Mouse (Mus musculus) embryonic stem cell, embryonic (primary cell): ENCODE measurements around the gene Rad17.

Experiments used
- CTCF ChIA-PET, 4 experiments: fragments of 300-600 bp in 2 of 4; fragments of 350-600 bp in 2 of 4; sonication (Branson Sonifier 250); formaldehyde crosslinking; loops; one replicate each; lab custom pipeline; 2022; ENCODE audit warnings: inconsistent platforms in 2 of 4; lab: Charles Lee
- POLR2A ChIA-PET, 4 experiments: fragments of 300-600 bp in 2 of 4; fragments of 350-600 bp in 2 of 4; sonication (Branson Sonifier 250); formaldehyde crosslinking; loops; one replicate each; lab custom pipeline; 2022; ENCODE audit warnings: antibody characterized with exemption in 4 of 4, inconsistent platforms in 1 of 4; lab: Charles Lee

Gene Rad17

DNA sequence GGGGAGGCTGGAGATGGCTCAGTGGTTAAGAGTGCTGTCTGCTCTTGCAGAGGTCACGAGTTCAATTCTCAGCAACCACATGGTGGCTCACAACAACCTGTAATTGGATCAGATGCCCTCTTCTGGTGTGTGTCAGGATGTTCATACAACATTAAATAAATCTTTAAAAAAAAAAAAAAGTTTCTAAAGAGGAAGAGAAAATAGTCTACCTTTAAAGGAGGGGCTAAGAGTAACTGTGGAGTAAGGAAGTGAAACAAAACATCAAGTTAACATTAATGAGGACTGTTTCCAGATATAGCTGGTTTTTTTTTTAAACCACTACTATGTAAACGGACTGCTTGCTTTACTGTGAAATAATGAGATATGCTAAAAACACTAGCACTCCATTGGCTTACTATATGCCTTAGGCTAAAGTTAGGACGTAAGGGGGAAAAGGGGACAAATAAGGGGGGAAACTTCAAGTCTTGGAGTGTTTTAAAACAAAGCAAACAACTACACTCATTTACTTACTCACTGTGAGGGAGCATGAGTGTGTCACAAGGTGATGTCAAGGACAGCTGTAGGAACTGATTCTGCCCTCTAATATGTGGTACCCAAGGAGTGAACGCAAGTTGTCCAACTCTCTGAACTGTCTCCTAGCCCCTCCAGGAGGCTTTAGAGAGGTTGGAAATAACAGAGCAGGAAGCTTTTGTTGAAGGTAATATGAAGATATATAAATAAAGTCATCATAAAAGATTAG is 8.2 kb downstream of the Rad17 start:
- ChIA-PET CTCF (interaction anchor here in 2 of 4 experiments (0.5 to 0.7 kb wide), 3 partner anchors 26 to 674 kb away, joined by 4 to 5 read pairs (median 5); no protein-coding TSS in a partner anchor), POLR2A (interaction anchor here in 1 of 4 experiments (1.0 kb wide), 1 partner anchor 106 kb away, joined by 3 read pairs; no protein-coding TSS in a partner anchor)

DNA sequence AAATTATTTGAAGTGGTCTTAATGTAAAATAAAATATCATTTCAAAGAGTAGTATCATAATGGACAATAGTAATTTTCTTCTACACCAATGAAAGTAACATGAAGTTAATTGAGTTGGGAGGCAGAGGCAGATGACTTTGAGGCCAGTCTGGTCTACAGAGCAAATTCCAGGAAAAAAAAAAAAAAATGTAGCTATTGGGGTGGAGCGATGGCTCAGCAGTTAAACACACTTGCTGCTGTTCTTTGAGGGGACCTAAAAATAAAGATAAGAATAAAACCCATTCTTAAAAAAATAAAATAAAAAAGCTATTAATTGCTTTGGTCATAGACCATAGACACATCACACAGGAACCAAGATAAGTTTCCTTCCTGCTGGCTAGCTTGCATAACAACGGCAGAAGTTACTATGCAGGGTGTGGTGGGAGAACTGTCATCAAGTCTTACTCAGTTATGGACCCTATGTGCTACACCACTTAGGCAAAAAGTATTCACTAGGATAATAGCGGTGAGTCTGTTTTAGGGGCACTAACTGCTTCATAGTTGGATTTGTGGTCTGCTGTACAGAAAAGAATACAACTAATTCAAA is 16.7 kb downstream of the Rad17 start:
- POLR2A ChIA-PET = interaction anchor here in 3 of 4 experiments (0.5 to 2.0 kb wide), 12 partner anchors 8 to 152 kb away, joined by 3 to 5 read pairs (median 3); partner anchors contain the start of genes Ak6 (in 1 of the 3), Ccnb1 (in 1 of the 3), Gtf2h2 (in 1 of the 3) and Rad17 (in 1 of the 3)
- CTCF ChIA-PET = no interaction called here

DNA sequence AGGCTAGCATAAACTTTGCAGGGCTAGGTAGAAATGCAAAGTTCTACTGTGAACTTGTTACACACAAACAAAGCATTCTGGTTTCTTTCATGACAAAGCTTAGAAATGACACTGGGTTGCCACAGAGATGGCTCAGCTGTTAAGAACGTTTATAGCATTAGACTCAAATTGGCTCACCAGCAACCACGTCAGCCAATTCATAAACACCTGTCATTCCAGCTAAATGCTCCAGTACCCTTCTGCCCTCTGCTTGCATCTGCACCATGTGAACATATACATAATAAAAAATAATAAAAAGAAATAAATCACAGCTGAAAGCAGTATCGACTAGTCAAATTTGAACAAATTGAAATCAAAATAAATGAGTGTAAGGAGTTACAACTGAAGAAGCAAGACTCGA is 28.6 kb downstream of the Rad17 start:
- POLR2A ChIA-PET = no interaction called here
- CTCF ChIA-PET = interaction anchor here in 1 of 4 experiments (1.1 kb wide), 1 partner anchor 38 kb away, joined by 3 read pairs; no protein-coding TSS in a partner anchor

DNA sequence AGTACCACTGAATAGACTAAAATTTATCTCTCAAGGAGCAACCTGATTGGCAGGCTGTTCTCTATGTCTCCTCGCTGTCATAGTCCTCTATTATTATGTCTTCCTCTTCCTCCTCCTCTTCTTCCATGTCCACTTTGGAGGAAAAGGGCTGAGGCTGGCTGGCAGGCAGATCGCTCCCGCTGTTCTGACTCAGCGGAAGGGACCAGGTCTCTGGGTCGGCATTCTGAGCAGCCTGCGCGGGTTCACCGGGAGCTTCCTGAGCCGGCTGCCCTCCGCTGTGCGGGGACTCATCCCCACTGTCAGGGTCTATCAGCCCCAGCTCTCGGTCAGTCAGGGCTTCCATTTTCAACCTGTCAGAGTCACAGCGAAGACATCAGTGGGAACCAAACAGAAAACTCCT is 33.3 kb downstream of the Rad17 start:
- POLR2A ChIA-PET = no interaction called here

DNA sequence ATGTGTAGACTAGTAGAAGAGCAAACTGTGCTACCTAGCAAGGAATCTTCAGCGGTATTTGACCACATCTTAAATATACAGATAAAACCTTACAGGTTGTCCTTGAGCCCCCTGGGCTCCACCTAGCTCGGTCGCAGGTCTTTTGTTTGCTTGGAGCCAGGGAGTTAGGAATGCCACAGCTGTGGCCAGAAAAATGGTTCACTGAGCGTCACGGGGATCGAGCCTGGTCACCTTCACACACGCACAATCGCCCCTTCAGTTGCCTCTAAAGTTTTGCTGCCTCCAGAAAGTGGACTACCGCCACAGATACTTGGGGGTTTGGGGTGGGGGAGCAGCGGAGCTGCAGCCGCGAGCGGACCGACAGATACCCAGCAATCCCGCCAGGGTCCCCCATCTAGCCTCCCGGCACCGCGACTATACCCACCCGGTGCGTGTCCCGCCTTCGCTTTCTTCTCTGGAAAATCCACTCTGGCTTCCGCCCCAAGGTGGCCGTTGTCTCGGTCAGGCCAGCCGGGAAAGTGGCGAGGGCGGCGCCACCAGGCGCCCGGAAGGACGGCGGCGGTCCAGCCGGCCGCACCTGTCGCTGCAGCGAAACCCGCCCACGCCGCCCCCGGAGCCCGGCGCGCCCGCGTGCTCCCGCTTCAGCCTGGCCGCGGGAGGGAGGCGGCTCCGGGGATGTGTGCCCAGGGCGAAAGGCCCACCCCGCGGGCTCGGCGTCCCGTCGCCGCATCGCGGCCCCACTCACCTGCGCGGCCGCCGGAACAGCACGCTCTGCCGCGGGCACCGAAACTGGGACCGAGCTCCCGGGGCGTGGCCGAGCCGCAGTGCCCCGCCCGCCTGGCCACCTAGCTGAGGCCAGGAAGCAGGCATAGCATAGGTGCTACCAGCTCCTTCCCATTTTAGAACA is 34.4 kb downstream of the Rad17 start, which contains the start of gene Marveld2:
Marveld2 (minus strand) TSS at position 791 of the 907 bp plus-strand sequence.
- ChIA-PET CTCF (interaction anchor here in 3 of 4 experiments (0.6 to 1.5 kb wide), 4 partner anchors 43 to 124 kb away, joined by 3 to 6 read pairs (median 4); partner anchors contain the start of gene Gtf2h2 (in 2 of the 3)), POLR2A (interaction anchor here in 3 of 4 experiments (0.5 to 1.8 kb wide), 17 partner anchors 9 to 512 kb away, joined by 3 to 12 read pairs (median 3); partner anchors contain the start of genes Ak6 (in 2 of the 3), Bdp1 (in 1 of the 3), Cdk7 (in 1 of the 3) and Gtf2h2 (in 1 of the 3))

More for the DNA sequence above, 33.3 kb downstream of the Rad17 start:
- CTCF ChIA-PET = interaction anchor here in 1 of 4 experiments (1.1 kb wide), 1 partner anchor 125 kb away, joined by 5 read pairs; the partner anchor contains the start of gene Gtf2h2

DNA sequence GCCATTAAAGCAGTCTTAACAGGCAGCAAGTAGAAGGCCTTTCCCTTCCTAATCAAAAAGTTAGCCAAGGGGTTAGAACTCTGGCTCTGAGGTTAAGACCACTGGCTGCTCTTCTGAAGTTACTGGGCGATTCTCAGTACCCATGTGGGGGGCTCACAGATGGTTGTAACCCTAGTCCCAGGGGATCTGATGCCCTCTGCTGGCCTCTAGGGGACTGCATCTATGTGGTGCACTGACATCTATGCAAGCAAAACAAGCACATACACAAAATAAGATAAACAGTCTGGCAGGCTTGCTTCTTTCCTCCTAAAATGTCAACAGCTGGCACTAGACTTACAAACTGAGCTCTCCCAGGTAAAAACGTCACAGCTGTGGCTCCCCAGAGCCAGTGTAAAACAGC is 37.9 kb downstream of the Rad17 start:
- ChIA-PET CTCF (no interaction called here), POLR2A (no interaction called here)

DNA sequence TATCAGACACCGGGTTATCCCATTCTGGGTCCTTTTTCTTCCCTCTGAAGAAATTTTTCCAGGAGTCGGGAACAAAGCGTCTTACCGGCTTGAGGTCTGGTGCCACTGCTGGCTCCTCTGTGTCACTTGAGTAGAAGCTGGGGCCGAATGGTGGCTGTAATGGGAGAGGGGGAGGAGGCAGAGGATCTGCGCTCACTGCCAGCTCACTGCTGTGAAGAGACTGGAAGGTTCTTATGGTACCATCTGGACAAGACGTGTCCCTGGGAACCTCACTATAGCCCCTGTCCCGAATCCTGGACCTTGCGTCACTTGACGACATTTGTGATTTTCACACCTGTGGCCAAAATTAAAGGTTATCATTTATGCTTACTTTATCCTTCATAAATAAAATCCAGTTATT is 38.6 kb downstream of the Rad17 start:
- ChIA-PET CTCF (interaction anchor here in 1 of 4 experiments (0.9 kb wide), 1 partner anchor 132 kb away, joined by 3 read pairs; the partner anchor contains the start of gene Mrps36), POLR2A (no interaction called here)

DNA sequence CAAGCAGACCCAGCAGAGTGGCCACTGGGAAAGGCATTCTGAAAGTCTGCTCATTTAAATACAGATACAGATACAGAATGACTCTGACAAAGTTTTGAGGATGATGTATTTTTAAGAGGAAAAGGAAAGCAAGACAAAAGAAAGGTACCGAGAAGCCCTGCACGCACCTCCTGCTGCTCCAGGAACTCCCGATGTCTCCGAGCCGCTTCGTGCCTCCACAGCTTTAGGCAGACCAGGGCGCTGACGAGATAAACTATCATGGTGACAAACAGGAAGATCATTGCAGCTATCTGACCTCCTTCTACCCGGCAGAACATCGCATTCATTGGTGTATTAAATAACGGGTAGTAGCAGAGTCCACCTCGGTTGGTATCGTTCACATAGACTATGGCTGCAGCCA is 39.6 kb downstream of the Rad17 start:
- ChIA-PET CTCF (interaction anchor here in 1 of 4 experiments (0.7 kb wide), 1 partner anchor 119 kb away, joined by 4 read pairs; the partner anchor contains the start of gene Gtf2h2), POLR2A (interaction anchor here in 2 of 4 experiments (0.7 to 1.4 kb wide), 3 partner anchors 11 to 458 kb away, joined by 3 to 4 read pairs (median 3); no protein-coding TSS in a partner anchor)

DNA sequence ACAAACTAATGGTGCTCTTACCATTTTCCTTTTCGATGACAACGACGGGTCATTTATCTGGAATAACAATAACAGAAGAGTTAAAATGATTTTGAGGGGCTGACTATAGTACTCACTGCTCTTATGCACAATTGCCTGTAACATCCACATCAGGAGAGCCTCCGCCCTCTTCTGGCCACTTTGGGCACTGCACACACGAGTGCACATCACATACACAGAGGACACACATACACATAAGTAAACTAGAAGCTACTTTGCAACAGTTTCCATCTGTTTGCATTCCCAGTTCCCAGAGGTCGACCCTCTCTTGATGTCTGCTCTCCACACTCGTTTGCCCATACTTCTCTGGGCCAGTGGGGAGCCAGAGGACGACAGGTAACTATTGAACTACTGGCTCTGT is 43.1 kb downstream of the Rad17 start:
- CTCF ChIA-PET = interaction anchor here in 2 of 4 experiments (0.5 to 1.1 kb wide), 6 partner anchors 13 to 115 kb away, joined by 3 to 4 read pairs (median 3); partner anchors contain the start of gene Gtf2h2 (in 1 of the 2)
- POLR2A ChIA-PET = interaction anchor here in 3 of 4 experiments (0.6 to 1.7 kb wide), 4 partner anchors 40 to 556 kb away, joined by 3 to 4 read pairs (median 3); no protein-coding TSS in a partner anchor

DNA sequence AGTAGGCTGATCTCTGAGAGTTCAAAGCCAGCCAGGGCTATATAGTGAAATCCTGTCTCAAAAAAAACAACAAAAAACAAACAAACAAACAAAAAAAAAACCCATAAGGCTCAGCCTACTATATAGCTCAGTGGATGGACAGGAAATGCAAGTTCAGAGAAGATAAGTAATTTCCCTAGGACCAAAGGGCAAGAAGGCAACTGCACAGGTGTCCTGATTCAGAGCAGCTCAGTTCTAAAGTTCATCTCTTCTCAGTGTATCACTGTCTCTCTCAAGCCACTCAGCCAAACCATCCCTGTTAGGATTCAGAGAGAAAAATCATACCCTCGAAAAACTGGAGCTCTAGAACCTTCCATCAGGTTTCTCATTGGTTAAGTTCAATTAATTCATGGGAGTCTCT is 45.0 kb downstream of the Rad17 start:
- CTCF ChIA-PET = no interaction called here
- POLR2A ChIA-PET = interaction anchor here in 2 of 4 experiments (0.6 to 0.8 kb wide), 2 partner anchors 11 to 67 kb away, joined by 3 read pairs; partner anchors contain the start of gene Marveld2 (in 1 of the 2)

DNA sequence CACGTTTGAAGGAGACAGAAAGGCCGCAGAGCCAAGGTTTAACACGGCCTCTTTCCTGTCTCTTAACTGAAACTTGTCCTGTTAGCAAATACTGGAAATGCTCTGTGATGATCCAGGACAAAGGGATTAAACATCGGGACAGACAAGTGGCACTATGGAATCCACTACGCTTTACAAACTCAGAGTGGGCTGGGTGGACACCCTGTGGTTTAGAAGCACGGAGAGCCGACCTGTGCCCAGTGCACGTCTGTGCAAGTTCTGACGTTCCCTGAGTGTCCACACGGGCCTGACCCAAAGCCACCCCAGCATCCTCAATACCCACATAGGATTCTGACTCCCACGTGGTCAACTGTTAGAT is 47.1 kb downstream of the Rad17 start:
- POLR2A ChIA-PET = no interaction called here
- CTCF ChIA-PET = no interaction called here

DNA sequence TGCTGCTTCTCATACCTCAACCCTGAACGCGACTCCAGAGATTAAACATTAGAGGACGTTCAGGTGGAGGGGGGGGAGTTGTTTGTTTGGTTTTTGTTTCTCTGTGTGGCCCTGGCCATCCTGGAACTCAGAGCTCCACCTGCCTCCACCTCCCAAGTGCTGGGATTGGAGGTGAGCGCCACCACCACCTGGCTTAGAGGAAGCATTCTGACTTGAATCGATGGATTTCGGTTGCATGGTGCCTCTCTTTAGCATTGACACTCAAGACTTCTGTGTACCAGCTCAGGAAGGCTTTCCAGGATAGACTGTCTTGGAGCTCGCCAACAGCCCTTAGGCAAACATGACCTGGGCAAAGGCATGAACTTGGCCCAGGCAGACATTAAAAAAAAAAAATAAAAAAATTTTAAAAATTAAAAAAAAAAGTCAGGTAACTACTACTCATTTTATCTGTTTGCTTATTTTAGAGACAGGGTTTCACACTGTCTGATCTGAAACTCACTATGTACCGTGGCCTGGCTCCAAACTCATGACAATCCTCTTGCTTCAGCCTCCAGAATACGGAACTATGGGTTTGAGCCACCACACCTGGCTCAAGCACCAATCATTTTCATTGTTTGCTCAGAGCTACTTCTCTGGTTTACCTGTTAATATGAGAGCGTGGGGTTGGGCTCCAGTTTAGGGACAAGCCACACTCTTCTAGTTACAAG is 47.7 kb downstream of the Rad17 start:
- CTCF ChIA-PET = interaction anchor here in 1 of 4 experiments (0.5 kb wide), 1 partner anchor 290 kb away, joined by 5 read pairs; no protein-coding TSS in a partner anchor

DNA sequence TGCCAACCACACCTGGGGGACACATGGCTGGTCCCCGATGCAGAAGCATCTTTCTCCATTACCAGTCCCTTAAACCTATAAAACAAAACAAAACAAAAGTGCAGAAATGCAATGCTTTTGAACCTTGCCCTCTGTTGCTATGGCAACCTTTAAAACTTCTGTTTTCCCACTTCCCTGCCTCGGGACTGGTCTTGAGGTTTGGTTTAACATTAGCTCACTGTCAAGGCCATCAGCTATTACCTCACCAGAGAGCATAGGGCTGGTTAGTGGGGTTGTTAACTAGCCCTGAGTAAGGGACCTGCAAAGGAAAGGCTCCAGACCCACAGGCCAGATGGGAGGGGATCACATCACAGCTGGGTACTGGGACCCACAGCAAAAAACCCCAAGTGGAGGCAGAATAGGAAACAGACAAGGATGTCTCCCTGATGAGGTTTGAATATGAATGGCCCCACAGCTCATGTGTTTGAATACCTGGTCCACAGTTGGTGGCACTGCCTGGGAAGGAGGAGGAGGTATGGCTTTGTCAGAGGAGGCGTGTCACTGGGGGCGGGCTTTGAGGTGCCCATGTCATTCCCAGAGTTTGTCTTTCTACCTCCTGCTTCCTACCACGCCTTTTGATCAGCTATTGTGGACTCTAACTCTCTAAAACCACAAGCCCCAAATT is 48.5 kb downstream of the Rad17 start:
- CTCF ChIA-PET = no interaction called here
- POLR2A ChIA-PET = interaction anchor here in 1 of 4 experiments (0.8 to 1.1 kb wide), 3 partner anchors 15 to 97 kb away, joined by 3 read pairs; no protein-coding TSS in a partner anchor

More for the DNA sequence above, 47.7 kb downstream of the Rad17 start:
- POLR2A ChIA-PET = interaction anchor here in 1 of 4 experiments (1.1 kb wide), 1 partner anchor 20 kb away, joined by 3 read pairs; no protein-coding TSS in a partner anchor

DNA sequence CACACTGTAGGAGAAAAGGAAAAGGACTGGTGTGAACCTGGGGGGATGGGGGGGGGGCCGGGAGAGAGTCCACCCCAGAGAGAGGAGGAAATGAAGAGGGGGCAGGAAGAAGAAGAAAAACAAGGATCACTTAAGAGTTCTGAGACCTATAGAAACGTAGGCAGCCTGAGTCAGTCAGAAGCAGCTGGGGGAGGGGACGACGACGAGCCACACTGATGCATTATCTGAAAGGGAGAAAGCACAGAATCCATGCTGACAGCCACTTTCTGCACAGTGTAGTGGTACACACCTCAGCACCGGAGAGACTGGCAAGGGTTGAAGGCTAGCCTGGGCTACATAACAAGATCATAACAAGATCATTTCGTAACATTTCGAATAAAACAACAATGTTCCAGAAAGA is 49.8 kb downstream of the Rad17 start:
- POLR2A ChIA-PET = interaction anchor here in 1 of 4 experiments (1.2 kb wide), 1 partner anchor 15 kb away, joined by 3 read pairs; the partner anchor contains the start of gene Marveld2
- CTCF ChIA-PET = interaction anchor here in 1 of 4 experiments (0.7 to 0.9 kb wide), 2 partner anchors 67 to 472 kb away, joined by 4 to 6 read pairs; no protein-coding TSS in a partner anchor

DNA sequence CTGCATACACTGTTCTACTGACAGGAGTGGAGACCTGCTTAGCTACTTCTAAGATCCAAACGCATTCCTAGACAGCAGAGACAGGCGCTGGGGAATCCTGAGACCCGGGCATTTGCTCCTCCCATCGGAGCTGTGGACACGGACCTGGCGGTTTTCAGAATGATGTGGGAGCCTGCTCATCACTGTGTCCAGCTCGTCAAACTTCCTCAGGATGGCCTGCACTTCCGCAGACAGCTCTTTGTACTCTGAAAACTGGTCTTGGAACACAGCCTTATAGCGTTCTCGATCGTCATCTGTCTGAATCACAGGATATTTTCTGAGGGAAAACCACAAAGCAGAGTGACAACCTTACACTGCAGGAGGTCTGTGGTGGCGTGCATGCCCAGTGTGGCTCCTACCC is 50.5 kb downstream of the Rad17 start:
- ChIA-PET CTCF (interaction anchor here in 1 of 4 experiments (0.7 kb wide), 1 partner anchor 472 kb away, joined by 6 read pairs; no protein-coding TSS in a partner anchor), POLR2A (interaction anchor here in 3 of 4 experiments (0.6 to 1.2 kb wide), 6 partner anchors 11 to 130 kb away, joined by 3 to 4 read pairs (median 3); partner anchors contain the start of genes Marveld2 (in 2 of the 3), Cdk7 (in 1 of the 3) and Gtf2h2 (in 1 of the 3))

DNA sequence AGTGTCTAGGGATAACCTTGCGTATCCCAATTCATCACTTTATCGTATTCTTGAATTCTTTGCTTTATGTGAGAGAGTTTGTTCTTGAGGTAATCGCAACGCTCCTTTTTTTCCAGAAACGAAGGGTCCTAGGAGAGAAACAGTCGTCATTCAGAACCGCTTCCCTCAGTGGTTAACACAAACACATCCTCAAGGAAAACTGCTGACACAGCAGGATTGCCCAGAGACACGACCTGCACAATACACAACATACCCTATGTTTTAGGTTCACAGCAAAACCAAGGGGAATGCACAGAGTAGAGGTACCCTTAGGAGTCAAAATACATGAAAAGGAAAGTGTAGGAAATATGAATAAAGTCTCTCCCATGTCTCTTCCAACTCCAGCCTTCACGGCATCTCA is 53.6 kb downstream of the Rad17 start:
- CTCF ChIA-PET = no interaction called here
- POLR2A ChIA-PET = interaction anchor here in 1 of 4 experiments (0.6 kb wide), 1 partner anchor 85 kb away, joined by 4 read pairs; no protein-coding TSS in a partner anchor
